ENCODE assay signal across 10 mouse cellular contexts in the genomic region with DNA sequence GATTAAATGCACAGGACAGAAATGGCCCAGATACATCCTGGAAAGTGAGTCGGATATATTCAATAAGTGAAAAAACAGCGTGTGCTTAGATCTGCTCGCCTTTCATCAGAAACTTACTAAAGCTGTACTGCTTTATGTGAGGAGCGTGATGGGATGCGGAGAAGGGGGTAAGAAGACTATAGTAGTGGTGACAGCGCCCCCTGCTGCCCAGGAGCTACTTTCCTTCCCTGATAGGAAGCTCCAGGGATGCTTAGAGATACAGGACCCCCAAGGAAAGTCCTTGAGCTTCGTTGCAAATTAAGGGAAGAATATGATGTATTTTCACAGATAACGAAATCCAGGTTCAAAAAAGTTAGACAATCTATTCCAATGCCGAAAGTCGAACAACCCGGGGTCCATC. TPM values are rescaled to one million over a fixed set of nuclear protein-coding genes. Genes with fewer than 3 reads are reported as not detected.
DNase-seq lines count a peak whose midpoint lies in the region; ATAC-seq and TF ChIP-seq lines count a peak whose summit lies in the region.
"Had no signal": no experiment of that assay in that cellular context is flagged by ENCODE, and none has a peak within 500 bp of the region (broad histone marks: within the 10 kb centered on the region; RNA-seq: fewer than 3 reads in every experiment).

No protein-coding gene starts in this region.

- H3K4me2 ChIP-seq in midbrain, embryonic 11.5 days = no peak overlapping the region
- H3K4me2 ChIP-seq in midbrain, embryonic 15.5 days = no peak overlapping the region
- H3K4me2 ChIP-seq in liver, embryonic 14.5 days (ENCODE audit: low read depth) = no peak overlapping the region

- peak; percentile 58 for TF ChIP-seq CTCF in liver, embryonic 14.5 days (IDR thresholded peaks at IDR 0.05; ENCODE audit: low read depth)

- no peaks in the 10 kb centered on the region for H3K27me3 ChIP-seq in midbrain, embryonic 11.5 days (ENCODE audit: control insufficient read depth, insufficient read depth, low read length)
- H3K27me3 ChIP-seq in midbrain, embryonic 15.5 days (replicated peaks) = no peaks in the 10 kb centered on the region
- H3K27me3 ChIP-seq in liver, embryonic 14.5 days (ENCODE audit: control insufficient read depth, insufficient read depth, low read length) = no peaks in the 10 kb centered on the region
- H3K27me3 ChIP-seq in splenic B cell, adult 2 months (ENCODE audit: control insufficient read depth, insufficient read depth, low read length, poor library complexity, severe bottlenecking) = no peaks in the 10 kb centered on the region

- no peak overlapping the region for H3K4me3 ChIP-seq in midbrain, embryonic 11.5 days (ENCODE audit: low read depth, low read length)
- no peak overlapping the region for H3K4me3 ChIP-seq in midbrain, embryonic 15.5 days
- no peak overlapping the region for H3K4me3 ChIP-seq in liver, embryonic 14.5 days (ENCODE audit: insufficient read depth in 1 of 2, low read depth in 2 of 2, low read length in 2 of 2)

- H3K4me1 ChIP-seq in midbrain, embryonic 11.5 days (ENCODE audit: control insufficient read depth, insufficient read depth, low read length) = no peaks in the 10 kb centered on the region; the same call in 1 of the 2 replicates
- no peaks in the 10 kb centered on the region for H3K4me1 ChIP-seq in midbrain, embryonic 15.5 days
- H3K4me1 ChIP-seq in liver, embryonic 14.5 days (replicated peaks; ENCODE audit: control insufficient read depth in 2 of 2, insufficient read depth in 2 of 2, low read length in 1 of 2) = no peaks in the 10 kb centered on the region

- 30% methylated on average over 11 of the region's 11 CpGs for WGBS in midbrain, embryonic 11.5 days
- WGBS in midbrain, embryonic 15.5 days = 32% methylated on average over 11 of the region's 11 CpGs
- WGBS in liver, embryonic 14.5 days (ENCODE audit: insufficient replicate concordance) = 32% methylated on average over 11 of the region's 11 CpGs

- no peak for TF ChIP-seq EP300 in liver, embryonic 14.5 days (IDR thresholded peaks at IDR 0.05; ENCODE audit: low read depth)

- ATAC-seq in midbrain, embryonic 11.5 days (ENCODE audit: low FRiP score) = no peak
- no peak for ATAC-seq in midbrain, embryonic 15.5 days (replicated peaks)
- ATAC-seq in liver, embryonic 14.5 days (ENCODE audit: insufficient read depth) = no peak

- peak; percentile 8 to 57 for DNase-seq in adrenal gland, adult (ENCODE audit: inconsistent age in 2 of 2, low spot score in 1 of 2)
- DNase-seq in adrenal gland, postnatal 4 days (ENCODE audit: low spot score in 2 of 2) = no peak
- peak; percentile 97 for DNase-seq in midbrain, embryonic 11.5 days (ENCODE audit: low spot score, missing footprints)
- peak; percentile 41 to 42 for DNase-seq in cerebellum, postnatal 36 days
- peak; percentile 22 for DNase-seq in induced T-regulatory cell, adult 2 months (ENCODE audit: low read depth)
- DNase-seq in liver, embryonic 14.5 days (ENCODE audit: low read depth in 3 of 3, low spot score in 3 of 3) = no peak
- DNase-seq in splenic B cell, adult 2 months (ENCODE audit: low read depth, low spot score) = peak; percentile 31

- peaks cover 3% of the 10 kb centered on the region; the same call in 1 of the 2 replicates for H3K9me3 ChIP-seq in midbrain, embryonic 11.5 days (ENCODE audit: control insufficient read depth, low read length)
- no peaks in the 10 kb centered on the region for H3K9me3 ChIP-seq in midbrain, embryonic 15.5 days
- no peaks in the 10 kb centered on the region for H3K9me3 ChIP-seq in liver, embryonic 14.5 days (ENCODE audit: control insufficient read depth, low read length)

- H3K27ac ChIP-seq in midbrain, embryonic 11.5 days (ENCODE audit: low read depth, low read length) = no peak overlapping the region
- no peak overlapping the region for H3K27ac ChIP-seq in midbrain, embryonic 15.5 days
- H3K27ac ChIP-seq in liver, embryonic 14.5 days = no peak overlapping the region
- H3K27ac ChIP-seq: macrophage had no signal

- H3K9ac ChIP-seq in midbrain, embryonic 11.5 days (ENCODE audit: low read length) = no peak overlapping the region
- no peak overlapping the region for H3K9ac ChIP-seq in midbrain, embryonic 15.5 days
- H3K9ac ChIP-seq in liver, embryonic 14.5 days (replicated peaks) = no peak overlapping the region

- no peaks in the 10 kb centered on the region for H3K36me3 ChIP-seq in midbrain, embryonic 11.5 days (ENCODE audit: control insufficient read depth, insufficient read depth, low read length)
- H3K36me3 ChIP-seq in midbrain, embryonic 15.5 days (replicated peaks) = no peaks in the 10 kb centered on the region
- H3K36me3 ChIP-seq in liver, embryonic 14.5 days (replicated peaks; ENCODE audit: control insufficient read depth, insufficient read depth, low read depth) = no peaks in the 10 kb centered on the region
- H3K36me3 ChIP-seq in splenic B cell, adult 2 months (ENCODE audit: control insufficient read depth, insufficient read depth, low read length, poor library complexity, severe bottlenecking) = no peaks in the 10 kb centered on the region

RNA-seq across cellular contexts. Expression of gene Dmrtb1, which starts 17.1 kb away (rescaled TPM):
- total RNA-seq in adrenal gland, postnatal 4 days (2021) = not detected
- 11.6 and 12.8 TPM in 2 replicates for polyA plus RNA-seq in midbrain, embryonic 11.5 days (2014; fragmentation: Nextera tagmentation; extraction: Ambion mirVana)
- polyA plus RNA-seq in midbrain, embryonic 15.5 days (2015; fragmentation: Nextera tagmentation; extraction: Ambion mirVana) = 52.0 and 58.2 TPM in 2 replicates
- polyA plus RNA-seq in liver, embryonic 14.5 days (2012; rRNA removed) = 0.03 and 0.08 TPM in 2 replicates
- polyA plus RNA-seq in liver, embryonic 14.5 days (2014; fragmentation: Nextera tagmentation; extraction: Ambion mirVana) = not detected in 2 replicates
- total RNA-seq: heart, adult 18-20 months had no signal
- polyA plus RNA-seq: macrophage had no signal

Comparison
In these comparisons a context has a peak if more than half of its experiments do, and no peak if none do; other contexts are left out.
1. DNase-seq: peak in adrenal gland, adult (2 of 2), midbrain, embryonic 11.5 days (single experiment), cerebellum, postnatal 36 days (2 of 2), induced T-regulatory cell, adult 2 months (single experiment) and splenic B cell, adult 2 months (single experiment); none in adrenal gland, postnatal 4 days (0 of 2) and liver, embryonic 14.5 days (0 of 3).
2. RNA of gene Dmrtb1, which starts 17.1 kb away (polyA plus RNA-seq): 52.0 to 58.2 TPM in midbrain, embryonic 15.5 days and 11.6 to 12.8 TPM in midbrain, embryonic 11.5 days; 0.03 to 0.08 TPM in liver, embryonic 14.5 days; every median in the first group is over 10 times any median in the second.